Mouse (Mus musculus) layer of hippocampus, postnatal 36 days (tissue): Measurements from ENCODE around the gene Cdk4. TPM values are rescaled to one million over a fixed set of nuclear protein-coding genes. Genes with fewer than 3 reads are reported as not detected.
"Not testable (repeated sequence)": the region's sequence is repeated elsewhere in the genome, so short reads cannot be mapped to it uniquely, and the experiment has no call there.

Experiments used
- DNase-seq, 2 experiments: peaks; one replicate each; pipeline ENCODE4 v3.0.0; 2022
- total RNA-seq, 2 experiments: library from RNA; stranded (reverse); gene quantifications; 2 replicates each; pipeline ENCODE4 v1.2.3; 2021

Cdk4 gene
- total RNA-seq, 2 experiments from 2014 or later: 93.5 to 97.5 TPM

DNA sequence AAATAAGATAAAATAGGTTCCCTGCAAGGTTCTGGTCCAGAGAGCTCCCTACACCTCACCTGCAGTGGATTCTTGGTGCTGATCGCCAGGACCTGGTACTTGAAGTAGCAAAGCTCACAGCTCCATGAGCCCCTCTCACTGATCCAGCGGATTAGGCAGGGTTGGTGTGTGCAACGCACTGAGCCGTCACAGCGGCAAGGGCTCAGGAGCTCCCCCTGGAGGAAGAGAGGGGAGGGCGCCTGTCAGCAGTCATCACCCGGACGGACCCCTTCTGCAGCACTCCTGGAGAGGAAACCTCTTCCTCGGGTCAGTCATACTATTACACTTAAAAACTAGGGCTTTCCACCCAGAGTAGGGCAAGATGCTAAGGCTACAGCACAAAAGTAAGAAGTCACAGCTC is 5.2 kb upstream of the Cdk4 start:
- peak; percentile 74 to 80 for DNase-seq

DNA sequence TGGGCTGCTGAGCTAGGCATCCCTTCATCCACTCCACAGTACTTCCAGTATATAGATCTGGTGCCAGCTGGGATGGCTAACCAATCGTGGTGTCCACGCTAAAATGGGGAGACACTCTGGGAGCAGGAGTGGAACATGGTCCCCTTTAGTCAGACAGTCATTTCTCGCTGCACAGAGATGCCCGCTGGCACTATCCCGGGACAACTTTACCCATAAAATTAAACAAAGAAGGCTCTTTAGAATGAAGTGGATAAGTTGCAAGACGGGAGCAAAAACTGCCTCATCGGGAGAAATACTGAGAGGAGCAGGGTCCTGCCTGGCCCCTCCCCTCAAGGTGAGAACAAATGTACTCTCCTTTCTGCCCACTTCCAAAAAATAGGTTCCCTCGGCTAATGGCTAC is 4.6 kb upstream of the Cdk4 start:
- DNase-seq: no peak

GRCm38 (mm10) chr10:127059174-127059967 is 4.0 kb upstream of the Cdk4 start:
- no peak for DNase-seq

DNA sequence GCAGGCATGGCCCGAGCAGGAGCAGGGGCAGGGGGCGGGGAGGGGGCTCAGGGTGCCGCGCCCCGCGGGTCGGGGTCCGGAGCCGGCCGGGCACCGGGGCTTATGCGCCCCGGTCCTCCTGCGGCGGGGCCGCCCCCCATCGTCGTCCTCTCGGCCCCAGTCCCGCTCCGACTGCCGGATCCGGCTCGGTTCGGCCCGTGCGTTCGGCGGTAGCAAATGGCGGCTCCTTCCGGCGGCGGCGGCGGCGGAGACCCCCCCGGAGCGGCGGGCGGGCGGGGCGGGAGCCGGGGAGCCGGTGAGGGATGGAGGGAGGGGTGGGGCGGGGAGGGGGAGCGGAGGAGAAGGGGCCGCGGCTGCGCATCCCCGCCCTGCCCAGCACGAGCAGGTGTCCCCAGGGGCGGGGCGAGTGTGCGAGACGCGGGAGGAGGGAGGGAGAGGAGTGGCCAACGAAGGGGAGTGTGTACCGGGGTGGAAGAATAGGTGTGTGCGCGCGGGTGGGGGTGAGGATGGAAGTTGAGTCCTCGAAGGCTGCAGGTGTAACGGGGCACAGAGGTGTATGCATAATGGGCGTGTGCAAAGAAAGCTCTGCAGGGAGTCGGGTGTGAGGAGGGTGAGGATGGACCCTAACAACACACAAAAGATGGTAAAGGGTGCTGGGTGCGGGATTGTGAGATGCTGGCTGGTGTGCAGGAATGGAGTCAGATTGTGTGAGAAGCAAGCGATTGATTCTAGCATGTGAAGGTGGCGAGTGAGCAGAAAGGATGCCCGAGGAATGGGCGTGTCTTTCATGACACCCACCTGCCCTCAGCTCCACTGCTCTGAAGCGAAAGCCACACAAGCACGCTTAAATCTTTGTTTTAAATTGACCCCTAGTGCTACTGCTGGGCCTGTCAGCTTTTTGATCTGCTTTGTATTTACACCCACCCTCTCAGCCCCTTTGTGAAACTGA is 3.1 kb upstream of the Cdk4 start, which contains the start of gene March9:
TSS of gene March9 (minus strand) at position 217 of the 949 bp plus-strand sequence.
- peak; percentile 73 to 78 for DNase-seq

- no peak for DNase-seq
Measured at GRCm38 (mm10) chr10:127061085-127061484, 2.2 kb upstream of the Cdk4 start.

- no peak for DNase-seq
Measured at GRCm38 (mm10) chr10:127061513-127061912, 1.8 kb upstream of the Cdk4 start.

DNA sequence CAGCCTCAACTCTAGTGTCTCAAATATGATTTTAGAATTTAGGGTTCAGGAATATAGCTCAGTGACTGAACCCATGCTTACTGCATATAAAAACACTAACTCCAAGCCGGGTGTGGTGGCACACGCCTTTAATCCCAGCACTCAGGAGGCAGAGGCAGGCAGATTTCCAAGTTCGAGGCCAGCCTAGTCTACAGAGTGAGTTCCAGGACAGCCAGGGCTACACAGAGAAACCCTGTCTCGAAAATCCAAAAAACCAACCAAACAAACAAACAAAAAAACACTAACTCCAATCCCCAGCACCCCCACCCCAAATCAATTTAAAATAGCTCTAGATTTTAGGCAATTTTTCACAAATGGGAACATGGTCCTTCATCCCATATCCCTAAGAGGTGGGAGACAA is 1.2 kb upstream of the Cdk4 start:
- not testable (repeated sequence) for DNase-seq

DNA sequence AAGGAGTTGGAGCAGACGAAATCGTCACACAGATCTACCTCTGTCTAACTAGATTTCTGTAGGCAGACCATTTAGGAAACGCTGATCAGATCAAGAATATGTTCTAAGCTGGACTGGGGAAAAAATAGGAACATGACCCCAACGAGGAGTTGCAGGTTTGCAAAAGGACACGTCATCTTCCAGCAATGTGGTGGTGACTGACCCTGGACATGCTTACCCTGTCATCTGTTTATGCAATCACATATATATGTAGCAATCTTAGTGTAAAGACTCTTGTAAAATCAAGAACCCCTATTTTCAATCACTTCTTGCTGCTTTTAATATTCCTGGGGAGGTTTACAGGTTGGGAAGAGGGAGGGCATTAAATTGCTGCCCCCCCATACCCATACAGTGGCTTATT is 831 bp upstream of the Cdk4 start:
- DNase-seq: no peak

- DNase-seq: no peak
Measured at GRCm38 (mm10) chr10:127063913-127064870, 858 bp downstream of the Cdk4 start.

GRCm38 (mm10) chr10:127065981-127066380 is 2.6 kb downstream of the Cdk4 start:
- no peak for DNase-seq

DNA sequence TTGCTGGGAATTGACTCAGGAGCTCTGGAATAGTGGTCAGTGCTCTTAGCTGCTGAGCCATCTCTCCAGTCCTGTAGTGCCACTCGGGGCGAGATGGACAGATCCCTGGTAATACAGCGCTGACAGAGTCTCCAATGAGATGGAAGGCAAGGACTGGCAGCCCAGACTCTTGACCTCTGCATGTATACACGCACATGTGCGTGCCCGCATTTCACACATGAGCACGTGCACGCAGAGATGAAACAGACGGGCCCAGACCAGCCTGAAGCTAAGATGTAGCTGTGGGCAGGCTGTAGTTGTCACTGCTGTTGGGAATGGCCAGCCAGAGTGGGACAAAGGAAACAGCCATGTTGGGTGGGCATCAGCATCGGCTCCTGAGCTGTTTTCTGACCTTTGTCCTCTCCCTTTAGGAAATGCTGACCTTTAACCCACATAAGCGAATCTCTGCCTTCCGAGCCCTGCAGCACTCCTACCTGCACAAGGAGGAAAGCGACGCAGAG is 3.2 kb downstream of the Cdk4 start:
- DNase-seq: no peak

DNA sequence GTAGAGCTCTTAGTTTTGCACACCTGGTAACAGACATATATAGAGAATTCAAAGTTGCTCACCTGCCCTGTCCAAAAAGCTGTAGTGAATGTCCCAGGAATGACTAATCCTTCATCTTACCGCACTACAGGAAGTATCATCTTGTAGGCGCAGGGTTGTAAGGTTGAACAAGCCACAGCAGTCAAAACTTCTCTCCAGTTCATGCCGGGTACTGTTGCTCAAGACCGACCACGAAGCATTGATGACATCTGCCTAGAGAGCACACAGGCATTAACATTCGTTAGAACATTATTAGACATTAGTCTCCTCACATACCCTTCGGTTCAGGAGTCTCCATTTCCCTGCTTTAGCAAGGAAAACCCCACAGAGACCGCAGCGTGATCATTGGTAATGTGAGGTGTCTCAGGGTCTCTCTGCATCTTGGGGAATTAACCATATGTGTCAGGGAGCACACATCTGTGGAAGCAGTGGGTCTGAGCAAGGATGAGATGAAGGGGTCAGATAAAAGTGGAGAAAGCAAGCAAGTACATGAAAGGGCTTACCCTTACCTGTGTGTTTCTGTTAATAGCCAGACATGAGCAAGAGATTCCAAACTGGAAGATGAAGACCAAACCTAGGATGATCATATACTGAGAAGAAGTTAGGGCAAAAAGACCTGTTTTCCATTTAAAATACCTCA is 5.2 kb downstream of the Cdk4 start:
- no peak for DNase-seq

DNA sequence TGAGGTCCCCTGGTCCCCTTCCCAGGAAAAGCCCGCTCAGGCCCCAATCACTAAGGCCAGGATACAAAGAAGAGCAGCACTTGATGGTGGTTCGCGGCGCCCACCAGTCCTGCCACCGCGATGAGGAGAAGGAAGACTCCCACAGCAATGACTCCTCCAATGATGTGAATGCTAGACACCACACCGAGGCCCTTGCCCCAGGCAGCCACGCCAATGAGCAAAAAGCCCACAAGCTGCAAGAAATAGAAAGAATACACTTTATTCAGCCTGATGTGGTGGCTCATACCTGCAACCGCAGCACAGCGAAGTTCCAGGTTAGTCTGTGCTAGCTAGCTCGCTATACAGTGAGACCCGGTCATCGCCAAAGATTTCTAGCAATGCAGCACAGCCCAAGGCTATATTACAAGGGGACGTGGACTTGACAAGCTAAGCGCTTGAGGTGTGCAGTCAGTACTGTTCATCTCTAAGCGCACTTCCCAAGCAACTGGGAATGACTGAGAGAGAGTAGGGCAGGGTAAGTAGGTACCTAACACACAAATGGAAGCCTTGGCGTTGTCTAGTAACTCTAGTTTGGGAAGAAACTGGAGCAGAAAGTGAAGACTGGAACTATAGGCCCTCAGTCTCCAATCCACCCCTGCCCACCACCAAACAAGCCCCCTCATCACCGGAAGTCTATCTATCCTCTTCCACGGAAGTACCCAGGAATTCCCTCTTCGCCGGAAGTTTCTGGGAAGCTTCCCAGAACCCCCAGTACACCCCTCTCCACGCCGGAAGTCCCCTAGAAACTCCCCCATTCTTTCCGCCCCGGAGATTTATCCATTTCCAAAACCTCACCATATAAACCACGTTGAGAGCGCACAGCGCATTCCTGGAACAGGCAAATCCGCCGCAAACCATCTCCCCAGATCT is 6.2 kb downstream of the Cdk4 start:
- DNase-seq: no peak

DNA sequence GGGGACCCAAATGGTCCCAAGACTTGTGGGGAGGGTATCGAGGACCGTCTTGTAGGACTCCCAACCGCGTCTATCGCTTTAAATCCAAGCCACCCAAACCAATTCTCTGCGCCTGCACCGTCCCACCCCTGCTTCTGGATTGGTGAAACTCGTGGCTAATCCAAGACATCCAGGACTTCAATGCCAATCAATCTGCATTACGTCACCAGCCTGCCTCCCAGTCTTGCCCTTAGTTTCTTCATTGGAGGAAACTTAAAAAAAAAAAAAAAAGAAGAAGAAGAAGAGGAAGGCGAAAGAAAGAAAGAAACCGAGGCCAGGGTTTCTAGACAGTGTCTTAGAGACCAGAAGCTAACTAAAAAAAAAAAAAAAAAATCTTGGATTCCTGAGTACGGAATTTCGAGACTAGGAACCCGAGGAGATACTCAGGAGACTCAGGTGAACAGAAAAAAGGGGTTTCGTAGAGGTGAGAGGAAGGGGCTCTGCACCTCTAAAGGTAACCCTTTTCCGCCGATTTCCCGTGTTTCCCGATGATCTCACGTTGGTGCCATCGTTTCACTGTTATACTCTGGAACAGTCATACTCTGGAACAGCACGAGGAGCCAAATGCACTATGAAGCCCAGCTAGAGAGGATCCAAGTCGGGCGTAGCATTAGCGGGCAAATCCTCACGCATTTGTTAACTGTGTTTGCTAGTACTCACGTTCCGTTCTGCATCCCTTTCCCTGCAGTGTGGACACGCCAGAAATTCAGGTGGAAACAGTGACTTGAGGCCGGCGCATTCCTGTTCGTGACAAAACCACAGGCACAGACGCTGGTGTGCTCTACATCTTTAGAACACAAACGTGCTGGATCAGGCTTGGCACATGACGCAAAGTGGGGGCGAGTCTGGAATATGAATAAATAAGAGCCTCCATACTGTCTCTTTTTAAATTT is 7.1 kb downstream of the Cdk4 start, which contains the start of gene Tspan31:
TSS of gene Tspan31 (minus strand) at position 75 of the 932 bp plus-strand sequence.
- peak; percentile 91 for DNase-seq

DNA sequence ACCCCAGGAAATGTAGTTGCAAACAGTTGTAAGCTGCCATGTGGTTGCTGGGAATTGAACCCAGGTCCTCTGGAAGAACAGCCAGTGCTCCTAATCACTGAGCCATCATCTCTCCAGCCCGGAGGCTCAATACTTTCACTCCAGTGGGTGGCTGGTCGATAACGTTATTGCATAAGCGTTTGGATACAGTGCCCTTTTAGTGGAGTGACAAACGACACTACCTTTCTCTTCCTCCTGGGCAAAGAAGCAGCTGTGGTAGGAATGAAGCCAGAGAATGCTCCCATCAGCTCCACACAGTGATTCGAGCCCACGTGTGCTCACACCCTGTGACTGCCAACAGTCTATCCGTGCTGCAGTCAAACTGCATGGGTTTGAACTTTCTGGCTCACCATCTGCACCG is 7.9 kb downstream of the Cdk4 start:
- DNase-seq: no peak

DNA sequence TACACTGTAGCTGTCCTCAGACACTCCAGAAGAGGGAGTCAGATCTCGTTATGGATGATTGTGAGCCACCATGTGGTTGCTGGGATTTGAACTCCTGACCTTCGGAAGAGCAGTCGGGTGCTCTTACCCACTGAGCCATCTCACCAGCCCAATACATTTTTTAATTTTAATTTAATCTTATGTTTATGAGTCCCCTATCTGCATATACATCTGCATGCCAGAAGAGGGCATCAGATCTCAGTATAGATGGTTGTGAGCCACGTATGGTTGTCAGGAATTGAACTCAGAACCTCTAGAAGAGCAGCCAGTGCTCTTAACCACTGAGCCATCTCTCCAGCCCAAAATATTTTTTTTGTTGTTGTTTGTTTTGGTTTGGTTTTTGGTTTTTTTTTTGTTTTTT is 8.9 kb downstream of the Cdk4 start:
- DNase-seq: not testable (repeated sequence)

DNA sequence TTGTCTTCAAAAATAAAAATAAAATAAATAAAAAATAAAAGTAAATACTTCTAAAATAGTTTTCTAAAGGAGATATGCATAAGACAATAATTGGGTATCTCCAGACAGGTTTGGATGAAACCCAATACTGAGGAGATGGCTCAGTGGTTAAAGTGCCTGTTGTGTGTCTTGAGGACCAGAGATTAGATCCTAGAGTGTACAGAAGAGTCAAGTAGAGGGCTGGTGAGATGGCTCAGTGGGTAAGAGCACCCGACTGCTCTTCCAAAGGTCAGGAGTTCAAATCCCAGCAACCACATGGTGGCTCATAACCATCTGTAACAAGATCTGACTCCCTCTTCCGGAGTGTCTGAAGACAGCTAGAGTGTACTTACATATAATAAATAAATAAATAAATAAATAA is 9.6 kb downstream of the Cdk4 start:
- not testable (repeated sequence) for DNase-seq

DNA sequence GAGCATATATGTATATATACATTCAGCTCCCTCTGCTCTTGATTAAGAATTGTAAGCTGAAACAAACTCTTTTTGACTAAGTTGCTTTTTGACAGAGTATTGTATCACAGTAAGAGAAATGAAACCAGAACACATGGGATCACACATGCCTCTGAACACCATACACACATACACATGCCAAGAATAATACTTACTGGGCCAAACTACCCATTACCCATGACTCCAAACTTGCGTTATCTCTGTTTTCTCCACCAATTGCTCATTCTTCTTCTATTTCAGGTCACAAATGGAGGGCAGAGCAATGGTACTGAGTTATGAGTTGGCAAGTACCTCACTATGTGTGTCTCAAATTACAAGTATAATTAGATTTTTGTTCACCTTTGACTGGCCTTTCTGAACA is 10.6 kb downstream of the Cdk4 start:
- DNase-seq: no peak

GRCm38 (mm10) chr10:127075080-127075479 is 11.7 kb downstream of the Cdk4 start, which contains the start of gene Agap2:
TSS of gene Agap2 (plus strand) at chr10:127075284.
- DNase-seq: no peak
